Mouse (Mus musculus) MEL-GATA-1-ER (cell line): ENCODE results near the gene Sptbn4.

ENCODE experiments used
- DNase-seq: peaks from one replicate; pipeline ENCODE4 v3.0.0-alpha.2; 2012; ENCODE audit warnings: low read depth; ENCODE audit errors: extremely low read depth

Sptbn4 gene

GRCm38 (mm10) chr7:27355261-27355660 lies 92.2 kb downstream of the Sptbn4 start:
- no peak for DNase-seq

- DNase-seq: no peak
These were observed 92.7 kb downstream of the Sptbn4 start for GRCm38 (mm10) chr7:27354783-27355182.

GRCm38 (mm10) chr7:27354144-27354543 lies 93.3 kb downstream of the Sptbn4 start:
- no peak for DNase-seq

GRCm38 (mm10) chr7:27345444-27345843 lies 102.0 kb downstream of the Sptbn4 start:
- DNase-seq: no peak

GRCm38 (mm10) chr7:27342595-27342994 lies 104.9 kb downstream of the Sptbn4 start:
- DNase-seq: no peak

GRCm38 (mm10) chr7:27339519-27339918 lies 108.0 kb downstream of the Sptbn4 start:
- DNase-seq: no peak

- DNase-seq: no peak
These were observed 108.4 kb downstream of the Sptbn4 start for GRCm38 (mm10) chr7:27339114-27339513.

GRCm38 (mm10) chr7:27337175-27337853 lies 110.2 kb downstream of the Sptbn4 start, which contains the start of gene Ltbp4:
TSS of gene Ltbp4 (minus strand) at chr7:27337692.
- DNase-seq: peak; percentile 41

- DNase-seq: peak; percentile 71
These were observed 111.3 kb downstream of the Sptbn4 start for GRCm38 (mm10) chr7:27335928-27336823.

- DNase-seq: no peak
These were observed 112.3 kb downstream of the Sptbn4 start for GRCm38 (mm10) chr7:27335011-27335720.

- no peak for DNase-seq
These were observed 113.0 kb downstream of the Sptbn4 start for GRCm38 (mm10) chr7:27334405-27334911.

GRCm38 (mm10) chr7:27333316-27333941 lies 114.1 kb downstream of the Sptbn4 start:
- no peak for DNase-seq

- DNase-seq: peak; percentile 83
These were observed 114.9 kb downstream of the Sptbn4 start for GRCm38 (mm10) chr7:27332353-27333199.

- DNase-seq: peak; percentile 33
These were observed 115.6 kb downstream of the Sptbn4 start for GRCm38 (mm10) chr7:27331854-27332253.

GRCm38 (mm10) chr7:27331541-27331851 lies 116.0 kb downstream of the Sptbn4 start:
- DNase-seq: no peak

- peak; percentile 81 for DNase-seq
These were observed 116.6 kb downstream of the Sptbn4 start for GRCm38 (mm10) chr7:27330709-27331540.

GRCm38 (mm10) chr7:27329981-27330380 lies 117.5 kb downstream of the Sptbn4 start:
- no peak for DNase-seq

GRCm38 (mm10) chr7:27329326-27329947 lies 118.0 kb downstream of the Sptbn4 start:
- peak; percentile 61 for DNase-seq

- DNase-seq: no peak
These were observed 118.8 kb downstream of the Sptbn4 start for GRCm38 (mm10) chr7:27328648-27329047.
